8 mouse cellular contexts compared by ENCODE assay signal in genomic region chr3:122273407-122274240, GRCm38 (mm10). TPM values are rescaled to one million over a fixed set of nuclear protein-coding genes. Genes with fewer than 3 reads are reported as not detected.
DNase-seq lines count a peak whose midpoint lies in the region; ATAC-seq and TF ChIP-seq lines count a peak whose summit lies in the region.

No protein-coding gene starts in this region.

- peaks cover 18% of the 10 kb centered on the region for H3K36me3 ChIP-seq in thymus, adult 2 months (ENCODE audit: control insufficient read depth, insufficient read depth, low read length)
- H3K36me3 ChIP-seq in limb, embryonic 11.5 days (ENCODE audit: control insufficient read depth, insufficient read depth, low read length): peaks cover 13% of the 10 kb centered on the region; the same call in 1 of the 2 replicates
- H3K36me3 ChIP-seq in small intestine, adult 2 months (ENCODE audit: control insufficient read depth, insufficient read depth, low read length): peaks cover 22% of the 10 kb centered on the region

- H3K4me3 ChIP-seq in cerebellum, adult 2 months (replicated peaks; ENCODE audit: insufficient read depth, low read depth, low read length): peak overlapping the region; percentile 87
- peak overlapping the region; percentile 92 for H3K4me3 ChIP-seq in thymus, adult 2 months (ENCODE audit: control insufficient read depth, insufficient read depth, low read length)
- H3K4me3 ChIP-seq in limb, embryonic 11.5 days (ENCODE audit: low read depth, low read length): peak overlapping the region; percentile 96
- peak overlapping the region; percentile 94 for H3K4me3 ChIP-seq in small intestine, adult 2 months (ENCODE audit: low read depth, low read length)

- TF ChIP-seq POLR2A in cerebellum, adult 2 months (IDR thresholded peaks at IDR 0.05; ENCODE audit: borderline replicate concordance, insufficient read depth, low read length): peak; percentile 56; the same call in 1 of the 2 replicates
- no peak for TF ChIP-seq POLR2A in thymus, adult 2 months (IDR thresholded peaks at IDR 0.05; ENCODE audit: control insufficient read depth, extremely low read depth, insufficient read depth, low read length, poor library complexity)
- no peak for TF ChIP-seq POLR2A in small intestine, adult 2 months (IDR thresholded peaks at IDR 0.05; ENCODE audit: low read depth, low read length)

- no peaks in the 10 kb centered on the region for H3K9me3 ChIP-seq in limb, embryonic 11.5 days (ENCODE audit: control insufficient read depth, low read length)

- peak; percentile 38; the same call in 1 of the 2 replicates for TF ChIP-seq CTCF in cerebellum, adult 2 months (IDR thresholded peaks at IDR 0.05; ENCODE audit: borderline replicate concordance, insufficient read depth, low read depth, low read length)
- no peak for TF ChIP-seq CTCF in thymus, adult 2 months (IDR thresholded peaks at IDR 0.05; ENCODE audit: borderline replicate concordance, control insufficient read depth, extremely low read depth, insufficient read depth, low read length, poor library complexity)
- TF ChIP-seq CTCF in small intestine, adult 2 months (IDR thresholded peaks at IDR 0.05; ENCODE audit: extremely low read depth, insufficient read length, insufficient replicate concordance, low read depth, low read length): no peak

- H3K9ac ChIP-seq in limb, embryonic 11.5 days (ENCODE audit: low read length): no peak overlapping the region

- peak overlapping the region; percentile 31; the same call in 1 of the 2 replicates for H3K4me2 ChIP-seq in limb, embryonic 11.5 days (ENCODE audit: low read depth, severe bottlenecking)

- peaks cover 6% of the 10 kb centered on the region; the same call in 1 of the 2 replicates for H3K4me1 ChIP-seq in cerebellum, adult 2 months (ENCODE audit: control insufficient read depth, insufficient read depth, low read length)
- peaks cover 4% of the 10 kb centered on the region for H3K4me1 ChIP-seq in thymus, adult 2 months (replicated peaks; ENCODE audit: control insufficient read depth, insufficient read depth, low read length)
- H3K4me1 ChIP-seq in limb, embryonic 11.5 days (ENCODE audit: control insufficient read depth, insufficient read depth, low read length): peaks cover 11% of the 10 kb centered on the region
- peaks cover 13% of the 10 kb centered on the region for H3K4me1 ChIP-seq in small intestine, adult 2 months (ENCODE audit: control insufficient read depth, insufficient read depth, insufficient read length, low read length)

- no peak overlapping the region; the same call in 1 of the 2 replicates for H3K27ac ChIP-seq in cerebellum, adult 2 months (ENCODE audit: insufficient read depth, low read length)
- H3K27ac ChIP-seq in thymus, adult 2 months (ENCODE audit: control insufficient read depth, insufficient read depth, low read length): no peak overlapping the region
- no peak overlapping the region for H3K27ac ChIP-seq in limb, embryonic 11.5 days (replicated peaks; ENCODE audit: low read depth, low read length)
- no peak overlapping the region for H3K27ac ChIP-seq in small intestine, adult 2 months (ENCODE audit: insufficient read depth, low read depth, low read length)

- DNase-seq in cerebellum, adult 2 months: no peak
- no peak for DNase-seq in cerebellum, postnatal 14 days
- no peak for DNase-seq in thymus, adult 2 months
- DNase-seq in thymus, postnatal 14 days: no peak
- peak; percentile 31 for DNase-seq in limb, embryonic 11.5 days (ENCODE audit: low spot score)
- DNase-seq in Muller cell, postnatal 12 days (ENCODE audit: inconsistent ontology term): no peak
- DNase-seq in testis, postnatal 14 days (ENCODE audit: low spot score): no peak

- ATAC-seq in limb, embryonic 11.5 days (ENCODE audit: insufficient number of reproducible peaks, low FRiP score, low TSS enrichment, low read depth): no peak

- 10% methylated on average over 20 of the region's 20 CpGs for WGBS in cerebellum, adult 2 months
- WGBS in thymus, adult 2 months: 9% methylated on average over 20 of the region's 20 CpGs
- 14% methylated on average over 20 of the region's 20 CpGs for WGBS in limb, embryonic 11.5 days
- WGBS in small intestine, adult 2 months: 11% methylated on average over 18 of the region's 20 CpGs

- H3K27me3 ChIP-seq in cerebellum, adult 2 months (ENCODE audit: control insufficient read depth, insufficient read depth, low read length): no peaks in the 10 kb centered on the region
- H3K27me3 ChIP-seq in thymus, adult 2 months (ENCODE audit: control insufficient read depth, insufficient read depth, low read length): no peaks in the 10 kb centered on the region
- no peaks in the 10 kb centered on the region for H3K27me3 ChIP-seq in limb, embryonic 11.5 days (ENCODE audit: control insufficient read depth, insufficient read depth, low read length)
- H3K27me3 ChIP-seq in small intestine, adult 2 months (ENCODE audit: control insufficient read depth, insufficient read depth, low read length): no peaks in the 10 kb centered on the region

RNA-seq across cellular contexts. Expression of gene Dnttip2, which starts 0.6 kb away (rescaled TPM):
- 24.2 and 24.3 TPM in 2 replicates for polyA plus RNA-seq in cerebellum, adult 2 months (2012; rRNA removed)
- polyA plus RNA-seq in thymus, adult 2 months (2012; rRNA removed): 11.1 and 11.6 TPM in 2 replicates
- polyA plus RNA-seq in limb, embryonic 11.5 days (2014; fragmentation: Nextera tagmentation; extraction: Ambion mirVana): 102 and 107 TPM in 2 replicates
- 1.2 and 2.7 TPM in 2 replicates for polyA plus RNA-seq in small intestine, adult 2 months (2012; rRNA removed)

RNA-seq across cellular contexts. Expression of gene Bcar3, which starts 20.3 kb away (rescaled TPM):
- 17.2 and 19.5 TPM in 2 replicates for polyA plus RNA-seq in cerebellum, adult 2 months (2012; rRNA removed)
- 8.2 and 9.9 TPM in 2 replicates for polyA plus RNA-seq in thymus, adult 2 months (2012; rRNA removed)
- polyA plus RNA-seq in limb, embryonic 11.5 days (2014; fragmentation: Nextera tagmentation; extraction: Ambion mirVana): 3.8 and 4.1 TPM in 2 replicates
- 23.8 and 93.8 TPM in 2 replicates for polyA plus RNA-seq in small intestine, adult 2 months (2012; rRNA removed)

RNA-seq across cellular contexts. Expression of gene Gclm, which starts 28.3 kb away (rescaled TPM):
- 75.4 and 78.6 TPM in 2 replicates for polyA plus RNA-seq in cerebellum, adult 2 months (2012; rRNA removed)
- polyA plus RNA-seq in thymus, adult 2 months (2012; rRNA removed): 32.5 and 53.3 TPM in 2 replicates
- 45.0 and 45.1 TPM in 2 replicates for polyA plus RNA-seq in limb, embryonic 11.5 days (2014; fragmentation: Nextera tagmentation; extraction: Ambion mirVana)
- 155 and 443 TPM in 2 replicates for polyA plus RNA-seq in small intestine, adult 2 months (2012; rRNA removed)
